Mouse (Mus musculus): ENCODE results near the gene Tspoap1. TPM values are rescaled to one million over a fixed set of nuclear protein-coding genes. Genes with fewer than 3 reads are reported as not detected.
A peak's percentile ranks its signal among the peaks of the same experiment; 100 is the strongest.

Tspoap1 gene
- total RNA-seq, 2 experiments from 2014 or later: 0.15 to 0.31 TPM

DNA sequence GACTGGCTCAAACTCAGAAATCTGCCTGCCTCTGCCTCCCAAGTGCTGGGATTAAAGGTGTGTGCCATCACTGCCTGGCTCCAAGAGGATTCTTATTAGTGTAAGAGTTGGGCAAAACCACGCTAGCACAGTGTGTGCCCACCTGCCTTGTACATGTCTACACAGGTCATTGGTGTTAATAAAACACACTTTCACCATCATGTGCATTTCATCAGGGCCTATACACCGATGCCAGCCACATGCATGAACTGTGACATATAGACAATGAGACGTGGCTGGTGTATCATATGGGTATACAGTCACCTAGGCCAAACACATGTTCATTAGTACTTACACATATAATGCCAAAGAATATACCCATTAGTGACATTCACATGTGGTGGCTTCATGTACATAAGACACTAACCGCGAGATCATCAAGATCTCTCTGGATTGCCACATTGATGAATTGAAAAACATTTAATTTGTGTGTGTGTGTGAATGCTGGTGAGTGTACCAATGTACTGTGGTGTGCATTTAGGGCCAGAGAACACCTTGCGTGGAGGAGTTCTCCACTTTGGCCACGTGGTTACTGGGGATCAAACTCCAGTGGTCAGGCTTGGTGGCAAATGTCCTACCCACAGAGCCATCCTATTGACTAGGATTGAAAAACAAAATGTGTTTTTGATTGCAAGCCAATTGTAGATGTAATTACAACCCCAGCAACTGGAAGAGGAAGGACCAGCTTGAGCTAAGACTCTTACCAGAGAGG is 2.0 kb upstream of the Tspoap1 start:
- intact Hi-C loops (cut with DNase I): no loop called here

DNA sequence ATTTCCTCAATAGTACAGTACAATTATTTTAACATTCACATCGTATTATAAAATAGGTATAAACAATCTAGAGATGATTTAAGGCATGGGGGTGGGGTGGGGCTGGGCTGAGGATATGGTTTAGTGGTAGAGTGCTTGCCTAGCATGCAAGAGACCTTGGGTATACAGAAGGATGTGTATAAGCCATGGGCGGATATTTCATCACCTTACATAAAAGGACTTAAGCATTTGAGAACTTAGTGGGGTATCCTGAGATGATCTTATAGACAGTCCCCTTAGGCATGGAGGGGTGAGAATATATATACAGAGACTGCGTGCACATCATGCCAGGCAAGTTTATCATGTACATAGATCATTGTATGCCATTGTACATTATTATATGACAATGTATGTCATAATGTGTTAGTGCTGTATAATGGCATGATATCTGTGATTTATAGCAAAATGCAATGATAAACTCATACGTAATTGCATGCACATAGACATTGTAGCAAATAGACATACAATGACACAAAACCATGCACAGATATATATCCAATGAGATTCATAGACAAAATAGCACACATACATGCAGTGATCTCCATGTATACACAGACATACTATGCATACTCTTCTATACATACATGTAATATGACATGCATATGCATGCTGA is 1.3 kb upstream of the Tspoap1 start:
- intact Hi-C loops (cut with DNase I): no loop called here
- no peak for DNase-seq

More for the DNA sequence above, 2.0 kb upstream of the Tspoap1 start:
- no peak for DNase-seq

GRCm38 (mm10) chr11:87759609-87760005 is 734 bp upstream of the Tspoap1 start:
- intact Hi-C loops (cut with DNase I): no loop called here
- DNase-seq: no peak

- intact Hi-C loops (cut with DNase I): no loop called here
- DNase-seq: no peak
These were observed 910 bp downstream of the Tspoap1 start for GRCm38 (mm10) chr11:87761181-87761721.

GRCm38 (mm10) chr11:87761806-87762701 is 1.7 kb downstream of the Tspoap1 start:
- DNase-seq: no peak
- intact Hi-C loops (cut with DNase I): no loop called here

DNA sequence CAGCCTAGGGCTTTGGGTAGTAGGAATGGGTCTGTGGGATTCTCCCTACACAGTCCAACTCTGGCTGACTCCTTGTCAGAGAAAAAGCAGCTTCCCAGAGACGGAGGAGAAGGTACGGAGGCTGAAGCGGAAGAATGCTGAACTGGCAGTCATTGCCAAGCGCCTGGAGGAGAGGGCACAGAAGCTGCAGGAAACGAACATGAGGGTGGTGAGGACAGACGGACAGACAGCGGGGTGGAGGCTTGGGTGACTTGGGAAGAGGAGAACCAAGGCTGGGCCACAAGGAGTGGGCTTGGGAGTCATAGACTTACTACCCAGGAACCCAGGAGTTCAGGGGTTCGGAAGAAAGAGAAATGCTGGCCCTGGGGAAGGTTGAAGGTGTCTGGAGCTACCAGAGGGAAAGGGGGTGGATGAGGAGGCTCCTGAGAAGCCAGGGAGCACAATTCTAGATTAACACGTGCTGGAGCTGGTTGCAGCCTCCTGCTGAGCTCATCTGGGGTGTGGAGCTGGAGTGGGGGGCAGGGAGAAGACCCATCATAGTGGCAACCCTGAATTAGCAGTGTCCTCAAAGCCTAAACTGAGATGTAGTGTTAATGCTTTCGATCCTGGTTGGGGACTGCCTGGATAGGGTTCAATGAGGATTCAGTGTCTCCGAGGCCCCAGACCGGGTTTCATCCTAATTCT is 2.5 kb downstream of the Tspoap1 start:
- intact Hi-C loops (cut with DNase I): no loop called here
- no peak for DNase-seq

GRCm38 (mm10) chr11:87763511-87763987 is 3.2 kb downstream of the Tspoap1 start:
- intact Hi-C loops (cut with DNase I): no loop called here
- DNase-seq: no peak

GRCm38 (mm10) chr11:87763988-87764876 is 3.9 kb downstream of the Tspoap1 start:
- intact Hi-C loops (cut with DNase I): no loop called here
- no peak for DNase-seq

DNA sequence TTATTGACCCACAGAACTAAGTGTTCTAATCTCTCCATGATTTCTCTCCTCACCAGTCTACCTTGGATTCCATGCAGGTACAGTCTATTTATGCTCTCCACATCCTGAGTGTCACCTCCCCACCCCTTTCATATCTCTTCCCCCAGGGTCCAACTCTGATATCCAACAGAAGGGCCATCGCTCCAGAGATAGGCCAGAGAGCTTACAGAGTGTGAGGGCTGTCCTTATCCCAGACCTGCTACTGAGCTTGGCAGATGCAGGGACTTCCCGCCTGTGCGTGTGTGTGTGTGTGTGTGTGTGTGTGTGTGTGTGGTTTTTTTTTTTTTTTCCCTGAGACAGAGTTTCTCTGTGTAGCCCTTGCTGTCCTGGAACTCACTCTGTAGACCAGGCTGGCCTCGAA is 8.4 kb downstream of the Tspoap1 start:
- DNase-seq: no peak
- intact Hi-C loops (cut with DNase I): no loop called here

GRCm38 (mm10) chr11:87770989-87771388 is 10.6 kb downstream of the Tspoap1 start:
- intact Hi-C loops (cut with DNase I): loop anchor here (1.0 kb wide), 1 partner anchor 109 kb away; the partner anchor contains the start of gene Rnf43
- peak; percentile 55 to 80 for DNase-seq

DNA sequence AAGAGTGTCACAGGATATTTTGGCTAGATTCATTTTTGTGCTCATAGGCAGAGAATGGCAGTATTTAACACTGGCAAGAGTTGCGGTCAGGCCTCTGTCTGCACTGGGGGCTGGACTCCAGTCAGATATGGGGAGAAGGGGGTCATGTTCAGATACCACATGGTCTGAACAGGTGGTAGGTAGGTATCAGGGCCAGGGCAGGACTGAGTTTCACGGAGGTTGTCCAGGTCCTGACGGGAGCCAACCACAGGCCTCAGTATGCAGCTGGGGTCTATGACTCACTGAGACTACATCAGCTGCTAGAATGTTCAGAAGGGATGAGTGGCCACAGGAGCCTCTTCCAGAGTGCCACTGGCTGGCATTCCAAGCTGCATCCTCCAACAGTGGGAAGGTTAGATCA is 12.0 kb downstream of the Tspoap1 start:
- intact Hi-C loops (cut with DNase I): no loop called here
- DNase-seq: no peak

GRCm38 (mm10) chr11:87778100-87778765 is 17.9 kb downstream of the Tspoap1 start:
- no peak for DNase-seq
- intact Hi-C loops (cut with DNase I): no loop called here

GRCm38 (mm10) chr11:87778915-87779314 is 18.6 kb downstream of the Tspoap1 start:
- intact Hi-C loops (cut with DNase I): no loop called here
- no peak for DNase-seq

DNA sequence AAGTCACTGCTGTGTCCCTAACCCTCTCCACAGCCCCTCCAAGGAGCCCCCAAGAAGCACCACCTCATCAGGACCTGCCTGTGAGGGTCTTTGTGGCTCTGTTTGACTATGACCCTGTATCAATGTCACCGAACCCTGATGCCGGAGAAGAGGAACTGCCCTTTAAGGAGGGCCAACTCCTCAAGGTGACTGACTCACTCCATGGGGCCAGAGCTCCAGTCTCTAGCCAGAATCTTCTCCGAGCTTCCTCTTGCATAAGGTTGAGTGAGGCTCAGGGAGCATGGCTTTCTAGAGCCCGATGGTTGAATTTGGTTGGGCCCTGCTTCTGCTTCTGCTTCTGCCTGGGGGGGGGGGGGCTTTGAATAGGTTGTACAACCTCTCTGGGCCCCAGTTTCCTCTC is 19.1 kb downstream of the Tspoap1 start:
- intact Hi-C loops (cut with DNase I): no loop called here
- no peak for DNase-seq

DNA sequence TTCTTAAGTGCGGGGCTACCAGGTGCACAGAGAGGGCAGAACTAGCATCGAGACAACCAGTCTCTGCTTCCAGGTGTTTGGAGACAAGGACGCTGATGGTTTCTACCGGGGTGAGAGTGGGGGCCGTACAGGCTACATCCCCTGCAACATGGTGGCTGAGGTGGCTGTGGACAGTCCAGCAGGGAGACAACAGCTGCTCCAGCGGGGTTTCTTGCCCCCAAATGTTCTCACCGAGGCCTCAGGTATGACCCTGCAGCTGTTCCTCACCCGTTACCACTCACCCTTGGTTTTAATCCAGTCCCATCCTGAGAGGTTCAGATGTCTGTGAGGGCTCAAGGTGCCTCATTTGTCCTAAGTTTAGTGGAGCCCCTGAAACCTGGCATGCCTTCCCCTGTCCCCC is 19.8 kb downstream of the Tspoap1 start:
- DNase-seq: no peak
- intact Hi-C loops (cut with DNase I): no loop called here

GRCm38 (mm10) chr11:87790088-87790487 is 29.7 kb downstream of the Tspoap1 start:
- no peak for DNase-seq
- intact Hi-C loops (cut with DNase I): no loop called here

GRCm38 (mm10) chr11:87793460-87793859 is 33.1 kb downstream of the Tspoap1 start, which contains the start of gene Mpo:
TSS of gene Mpo (plus strand) at chr11:87793581.
- no peak for DNase-seq
- intact Hi-C loops (cut with DNase I): no loop called here

DNA sequence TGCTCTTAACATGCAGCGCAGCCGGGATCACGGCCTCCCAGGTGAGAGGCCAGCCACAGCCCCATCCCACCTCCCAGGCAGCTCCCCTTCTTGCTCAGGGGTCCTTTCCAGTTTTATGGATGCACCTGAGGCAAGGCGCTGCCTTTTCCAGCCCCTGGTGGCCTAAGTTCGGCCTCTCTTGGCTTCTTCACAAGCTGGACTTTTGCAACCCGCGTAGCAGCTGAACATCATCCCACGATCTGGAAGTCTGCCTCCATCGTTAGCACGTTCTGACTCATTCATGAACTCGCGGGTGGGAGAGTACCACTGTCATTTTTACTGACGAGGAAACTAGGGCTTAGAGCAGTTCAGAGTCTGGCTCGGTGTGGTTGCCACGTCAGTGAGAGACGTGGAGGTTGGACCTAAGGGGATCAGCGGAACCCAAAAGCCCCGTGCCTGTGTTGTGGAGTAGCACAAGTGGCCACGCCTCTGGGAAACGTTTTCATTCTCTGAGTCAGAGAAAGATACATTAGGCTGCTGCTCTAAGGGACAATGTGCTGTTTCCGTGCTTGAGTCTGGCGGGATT is 41.5 kb downstream of the Tspoap1 start:
- intact Hi-C loops (cut with DNase I): no loop called here
- peak; percentile 23 to 29 for DNase-seq

All from heart, postnatal 10 days (tissue).